Mouse (Mus musculus) monocyte, adult 5-6 weeks (primary cell): ENCODE data around the gene Smoc1. TPM values are rescaled to one million over a fixed set of nuclear protein-coding genes. Genes with fewer than 3 reads are reported as not detected.

Experiments
- ATAC-seq: fragments of 153-309, 156-312 bp; replicated peaks from 2 replicates; pipeline ENCODE4 v1.8.0; 2017; ENCODE audit warnings: mild to moderate bottlenecking; ENCODE audit not compliant: low TSS enrichment, insufficient number of reproducible peaks, severe bottlenecking, poor library complexity, low FRiP score
- total RNA-seq: library from RNA; stranded (forward); fragments of 200-1000, 200-491, 200-594 nt; gene quantifications from 3 replicates; pipeline ENCODE4 v1.2.3, GENCODE M21; 2017

The Smoc1 gene
- total RNA-seq, 1 experiment from 2014 or later = 0.19 TPM

GRCm38 (mm10) chr12:81182073-81182472 lies 155.5 kb downstream of the Smoc1 start:
- 0 out of 2 replicates have a peak, but pooled peaks have one; percentile 56 for ATAC-seq

- no peak for ATAC-seq
Measured at GRCm38 (mm10) chr12:81184967-81185366, 158.4 kb downstream of the Smoc1 start.

- no peak for ATAC-seq
Measured at GRCm38 (mm10) chr12:81186081-81186480, 159.5 kb downstream of the Smoc1 start.

GRCm38 (mm10) chr12:81186668-81187067 lies 160.1 kb downstream of the Smoc1 start:
- ATAC-seq = no peak

- no peak for ATAC-seq
Measured at GRCm38 (mm10) chr12:81188423-81188822, 161.8 kb downstream of the Smoc1 start.

GRCm38 (mm10) chr12:81188996-81189395 lies 162.4 kb downstream of the Smoc1 start:
- ATAC-seq = no peak

- no peak for ATAC-seq
Measured at GRCm38 (mm10) chr12:81189636-81190035, 163.0 kb downstream of the Smoc1 start.

GRCm38 (mm10) chr12:81193968-81194367 lies 167.4 kb downstream of the Smoc1 start:
- no peak for ATAC-seq

- no peak for ATAC-seq
Measured at GRCm38 (mm10) chr12:81197468-81198075, 171.0 kb downstream of the Smoc1 start.

- no peak for ATAC-seq
Measured at GRCm38 (mm10) chr12:81199280-81199955, 172.8 kb downstream of the Smoc1 start.

GRCm38 (mm10) chr12:81203226-81203625 lies 176.6 kb downstream of the Smoc1 start:
- no peak for ATAC-seq

- ATAC-seq = no peak
Measured at GRCm38 (mm10) chr12:81205619-81206560, 179.3 kb downstream of the Smoc1 start.

- no peak for ATAC-seq
Measured at GRCm38 (mm10) chr12:81208559-81208958, 182.0 kb downstream of the Smoc1 start.

GRCm38 (mm10) chr12:81219339-81219738 lies 192.7 kb downstream of the Smoc1 start:
- no peak for ATAC-seq

GRCm38 (mm10) chr12:81223276-81223675 lies 196.7 kb downstream of the Smoc1 start:
- no peak for ATAC-seq

GRCm38 (mm10) chr12:81224843-81225242 lies 198.2 kb downstream of the Smoc1 start:
- ATAC-seq = no peak

- ATAC-seq = no peak
Measured at GRCm38 (mm10) chr12:81225966-81226577, 199.5 kb downstream of the Smoc1 start.

GRCm38 (mm10) chr12:81226590-81226989 lies 200.0 kb downstream of the Smoc1 start:
- no peak for ATAC-seq
